Mouse (Mus musculus) right cerebral cortex, postnatal 25 days (tissue): Measurements from ENCODE around the gene Lypd6.

Experiments used
- DNase-seq: peaks from one replicate; pipeline ENCODE4 v3.0.0; 2022

The Lypd6 gene

DNA sequence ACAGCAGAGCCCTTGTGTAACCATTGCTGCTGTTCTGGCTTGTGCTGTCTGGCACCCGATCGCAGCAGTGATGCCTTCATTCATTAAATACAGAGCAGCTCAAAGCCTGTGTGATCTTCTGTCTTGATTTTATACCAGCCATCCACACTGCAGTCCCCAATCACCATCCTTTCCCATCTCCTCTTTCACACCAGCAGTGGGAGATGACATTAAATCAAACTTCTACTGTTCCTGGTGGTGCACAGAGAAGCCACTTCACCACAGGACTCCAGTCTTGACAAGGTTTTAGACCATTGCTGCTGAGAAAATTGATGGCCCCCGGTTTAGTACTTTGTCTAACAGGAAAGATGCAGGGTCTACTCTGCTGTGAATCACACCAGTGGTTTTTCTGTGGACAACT, 44.9 kb downstream of the Lypd6 start:
- DNase-seq = no peak

DNA sequence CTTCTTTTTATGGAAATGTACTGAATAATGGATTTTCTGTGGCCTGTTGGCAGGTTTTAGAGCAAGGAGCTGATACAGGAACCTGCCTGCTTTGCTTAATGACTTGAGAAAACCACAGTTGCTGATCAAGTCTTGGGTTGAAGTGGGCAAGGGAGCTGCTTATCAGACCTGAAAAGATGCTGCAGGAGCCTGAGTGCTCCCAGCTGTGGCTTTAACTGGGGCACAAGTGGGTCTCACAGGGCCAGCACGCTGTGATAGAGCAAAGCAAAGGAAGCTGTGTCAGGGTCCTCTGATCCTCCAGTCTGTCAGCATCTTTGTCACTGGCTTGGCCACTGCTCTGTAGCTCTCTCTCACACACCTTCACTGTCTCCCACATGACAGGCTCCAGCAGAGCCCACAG, 45.4 kb downstream of the Lypd6 start:
- DNase-seq = no peak

DNA sequence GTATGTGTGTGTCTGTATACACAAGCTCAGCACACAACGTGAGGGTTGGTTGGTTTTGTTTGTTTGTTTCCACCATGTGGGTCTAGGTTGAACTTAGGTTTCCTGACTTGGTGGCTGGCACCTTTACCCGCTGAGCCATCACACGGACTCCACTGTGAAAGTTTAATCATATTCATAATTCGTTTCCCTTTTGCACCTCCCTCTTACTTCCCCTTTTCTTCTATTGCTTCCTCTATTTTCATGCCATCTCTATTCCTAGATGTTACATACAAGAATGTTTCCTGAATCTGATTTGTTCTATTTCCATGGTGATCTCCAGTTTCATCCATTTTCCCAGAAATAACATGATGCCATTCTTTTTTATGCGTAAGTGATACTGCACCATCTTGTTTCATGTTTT, 46.2 kb downstream of the Lypd6 start:
- no peak for DNase-seq

DNA sequence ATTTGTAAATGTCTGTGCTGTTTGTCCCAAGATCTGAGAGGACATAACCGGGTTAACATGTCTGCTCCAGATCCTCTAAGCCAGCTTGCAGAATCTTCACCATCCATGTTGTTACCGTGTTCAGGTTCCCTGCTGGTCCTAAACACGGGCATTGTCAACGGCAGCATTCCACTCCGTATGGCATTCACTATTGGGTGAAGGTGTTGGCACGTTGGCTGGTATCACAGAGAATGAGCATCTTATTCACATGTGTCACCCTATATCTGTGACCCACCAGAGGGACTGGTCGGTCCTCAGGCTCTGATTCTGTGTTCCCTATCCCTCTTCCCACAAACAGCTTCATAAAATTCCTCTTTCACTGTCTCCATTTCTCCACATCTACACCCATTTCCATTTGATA, 52.9 kb downstream of the Lypd6 start:
- no peak for DNase-seq

DNA sequence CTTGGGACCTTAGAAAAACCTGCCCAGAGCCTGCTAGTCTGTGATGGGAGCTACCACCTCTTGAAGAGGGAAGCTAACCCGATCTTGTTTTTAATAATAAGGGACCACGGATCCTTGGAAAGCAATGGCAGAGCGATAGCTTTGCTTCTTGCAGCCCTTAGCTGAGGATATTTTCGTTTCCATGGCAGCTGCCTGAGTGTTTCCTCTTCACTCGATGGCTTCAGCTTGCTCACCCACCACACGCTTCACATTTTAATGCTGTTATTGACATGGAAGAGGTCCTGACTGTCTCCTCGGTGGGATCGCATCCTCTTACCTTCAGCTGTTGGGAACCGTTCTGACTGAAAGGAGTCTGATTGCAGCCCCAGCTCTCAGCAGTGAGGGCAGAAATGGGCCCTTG, 54.6 kb downstream of the Lypd6 start:
- DNase-seq = no peak

DNA sequence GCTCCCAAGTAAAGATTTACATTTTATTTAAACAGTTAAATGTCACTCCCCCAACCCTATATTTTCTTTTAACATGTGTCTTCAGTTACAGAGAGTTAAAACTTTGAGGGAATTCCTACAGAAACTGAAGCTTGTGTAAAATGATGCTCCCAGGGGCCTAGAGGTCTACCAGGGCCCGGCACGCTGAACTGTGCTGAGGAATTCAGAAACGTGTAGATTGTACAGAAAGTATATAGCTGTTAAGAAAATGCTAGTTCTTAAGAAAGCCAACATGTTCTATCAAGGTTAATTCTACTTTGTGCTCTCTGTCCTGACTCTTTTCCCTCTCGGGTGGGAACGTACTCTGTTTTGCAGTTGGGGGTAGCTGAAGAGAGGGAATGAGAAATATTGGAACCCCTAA, 57.1 kb downstream of the Lypd6 start:
- no peak for DNase-seq

DNA sequence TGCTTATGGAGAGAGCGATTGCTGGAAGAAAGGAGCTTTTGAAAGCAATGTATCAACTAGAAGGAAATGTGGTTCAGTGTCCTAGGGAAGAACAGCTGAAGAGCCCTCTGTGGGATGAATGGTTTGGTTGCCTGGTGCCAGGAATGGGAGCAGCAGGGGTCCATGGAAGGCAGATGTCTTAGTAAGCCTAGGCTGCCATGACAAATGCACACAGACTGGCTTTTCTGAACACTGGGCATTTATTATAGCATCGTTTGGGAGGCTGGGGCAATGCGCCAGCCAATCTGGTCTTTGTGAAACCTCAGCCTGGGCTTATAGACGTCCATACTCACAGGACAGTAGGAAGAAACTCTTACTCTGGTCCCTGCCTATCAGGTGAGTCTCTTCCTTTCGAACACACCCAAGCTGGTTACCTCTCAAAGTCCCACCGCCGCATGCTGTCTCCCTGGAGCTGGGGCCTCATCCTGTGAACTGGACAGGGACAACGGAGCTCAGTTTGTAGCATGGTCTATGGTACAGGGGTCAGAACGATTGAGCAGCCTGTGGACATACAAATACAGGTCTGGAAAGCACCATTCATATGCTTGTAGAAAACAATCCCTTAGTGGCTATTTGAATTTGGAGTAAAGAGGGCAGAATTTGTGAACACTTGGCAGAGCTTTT, 61.4 kb downstream of the Lypd6 start:
- no peak for DNase-seq

DNA sequence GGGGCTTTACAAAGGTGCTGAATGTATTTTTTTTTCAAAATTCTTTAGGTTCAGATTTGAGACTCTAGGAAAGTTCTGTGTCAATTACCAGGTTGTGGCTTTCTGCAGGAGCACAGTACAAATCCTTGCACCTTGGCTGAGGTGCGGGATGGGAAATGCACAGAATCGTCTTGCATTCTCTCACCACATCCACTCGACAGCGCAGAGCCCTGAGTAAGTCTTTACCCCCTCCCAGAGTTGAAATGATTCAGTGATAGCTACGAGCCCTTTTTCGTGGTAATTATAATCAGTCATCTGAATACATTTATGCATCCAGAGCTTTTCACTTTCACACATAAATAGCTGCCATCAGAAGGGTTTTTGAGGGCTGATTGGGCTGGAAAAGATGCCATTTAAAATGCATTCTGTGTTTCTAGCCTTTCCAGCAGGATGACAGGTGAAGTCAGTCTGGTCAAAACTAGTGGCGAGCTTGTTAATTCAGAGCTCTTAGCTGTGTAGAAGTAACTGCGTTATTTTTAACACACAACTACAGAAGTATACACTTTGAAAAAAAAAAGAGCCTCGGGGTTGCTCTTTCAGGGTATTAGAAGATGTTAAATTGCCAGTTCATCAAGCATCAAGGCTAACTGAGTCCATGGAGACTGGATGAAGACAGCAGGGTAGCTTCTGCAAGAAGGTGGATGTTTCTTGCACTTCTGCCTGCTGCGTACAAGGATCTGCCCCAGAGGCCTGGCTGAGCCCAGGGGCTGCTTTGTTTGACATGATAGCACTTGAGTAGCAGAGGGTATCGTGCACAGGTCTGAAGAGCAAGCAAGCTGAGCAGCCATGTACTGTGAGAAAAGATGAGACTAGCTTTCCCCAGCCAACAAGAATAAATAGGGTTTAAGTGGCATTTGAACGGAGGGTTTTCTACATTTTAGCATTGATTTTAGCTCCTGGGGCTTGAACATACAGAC, 62.4 kb downstream of the Lypd6 start:
- DNase-seq = no peak

DNA sequence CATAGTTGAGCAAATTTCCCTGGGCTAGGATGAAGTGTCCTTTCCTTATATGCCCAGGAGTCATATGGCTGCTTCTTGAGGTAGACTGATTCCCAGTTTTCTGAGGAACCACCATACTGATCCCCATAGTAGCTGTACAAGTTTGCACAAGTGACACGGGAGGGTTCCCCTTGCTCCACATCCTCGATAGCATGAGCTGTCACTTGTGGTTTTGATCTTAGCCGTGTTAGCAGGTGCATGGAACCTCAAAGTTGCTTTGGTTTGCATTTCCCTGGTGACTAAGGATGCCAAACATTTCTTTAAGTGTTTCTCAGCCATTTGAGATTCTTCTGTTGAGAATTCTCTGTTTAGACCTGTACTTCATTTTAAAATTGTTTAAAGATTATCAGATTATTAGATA, 64.4 kb downstream of the Lypd6 start:
- no peak for DNase-seq

DNA sequence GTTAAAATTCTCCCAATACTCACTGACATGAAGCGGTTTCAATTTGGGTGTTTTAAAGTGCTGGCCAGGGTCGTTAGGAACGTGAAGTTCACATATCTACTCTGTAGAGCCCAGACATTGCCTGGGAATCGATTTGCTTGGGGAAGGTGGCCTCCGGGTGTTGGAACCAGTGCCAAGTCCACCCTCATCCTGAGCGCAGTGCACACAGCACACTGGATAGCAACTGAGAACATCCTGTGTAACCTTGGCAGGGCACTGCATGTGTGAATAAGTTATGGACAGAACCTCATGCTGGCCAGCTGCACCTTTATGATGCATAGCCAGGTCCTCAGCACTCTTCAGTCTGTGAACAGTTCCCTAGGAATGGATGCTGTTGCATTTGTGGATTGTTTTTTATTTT, 77.4 kb downstream of the Lypd6 start:
- no peak for DNase-seq

DNA sequence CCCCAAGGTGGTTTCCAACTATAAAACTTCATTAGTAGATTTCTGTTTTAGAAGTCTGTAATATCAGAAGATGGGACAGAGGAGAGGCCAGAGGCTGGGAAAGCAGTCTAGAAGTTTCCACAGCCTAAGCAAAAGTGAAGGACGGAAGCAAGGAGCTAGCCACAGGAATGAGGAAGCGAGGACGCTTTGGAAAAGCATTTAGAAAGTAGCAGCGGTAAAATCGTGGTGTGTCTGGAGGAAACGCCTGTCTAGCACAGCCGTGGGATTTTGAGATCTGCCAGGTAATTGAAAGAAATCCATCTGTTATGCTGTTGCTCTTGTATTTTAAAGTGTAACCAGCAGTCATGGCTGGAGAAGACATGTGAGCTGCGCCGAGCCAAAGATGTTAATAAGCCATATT, 81.1 kb downstream of the Lypd6 start:
- DNase-seq = no peak

DNA sequence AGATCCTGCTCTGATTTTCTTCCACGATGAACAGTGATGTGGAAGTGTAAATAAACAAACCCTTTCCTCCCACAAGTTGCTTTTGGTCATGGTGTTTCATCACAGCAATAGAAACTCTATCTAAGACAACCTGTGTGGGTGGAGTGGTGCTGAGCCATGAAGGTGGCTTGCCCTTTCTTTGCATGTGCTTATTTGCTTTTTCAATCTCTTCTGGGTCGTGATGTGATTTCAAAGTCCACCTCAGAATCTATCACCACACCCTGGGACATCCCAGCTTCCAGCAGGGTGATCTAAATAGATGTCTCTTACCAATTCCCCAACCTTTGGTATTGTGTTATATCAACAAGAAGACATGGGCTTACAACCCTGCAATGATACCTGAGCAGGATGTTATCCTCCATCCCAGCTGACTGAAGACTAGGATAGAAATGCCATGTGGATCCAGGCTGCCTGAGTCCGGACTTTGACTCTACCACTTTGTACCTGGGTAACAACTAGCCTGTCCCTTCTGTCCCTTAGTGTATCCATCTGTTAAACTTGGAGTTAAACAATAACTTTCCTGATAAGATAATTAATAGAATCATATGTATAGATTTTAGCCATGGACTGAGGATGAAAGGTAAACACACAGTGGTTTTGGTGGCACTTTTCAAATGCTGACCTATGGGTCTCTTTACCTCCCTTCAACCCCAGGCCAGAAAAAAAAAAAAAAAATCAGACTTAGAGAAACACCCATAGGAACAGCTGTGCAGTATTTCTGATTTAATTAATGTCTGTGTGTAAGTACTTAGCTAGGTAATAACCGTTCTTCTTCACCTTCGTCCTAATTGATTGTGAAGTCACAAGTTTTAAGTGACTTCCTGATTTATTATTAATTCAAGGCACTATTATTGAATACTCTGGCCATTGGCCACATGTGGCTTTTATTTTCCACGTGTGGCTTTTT, 83.3 kb downstream of the Lypd6 start:
- DNase-seq = no peak

DNA sequence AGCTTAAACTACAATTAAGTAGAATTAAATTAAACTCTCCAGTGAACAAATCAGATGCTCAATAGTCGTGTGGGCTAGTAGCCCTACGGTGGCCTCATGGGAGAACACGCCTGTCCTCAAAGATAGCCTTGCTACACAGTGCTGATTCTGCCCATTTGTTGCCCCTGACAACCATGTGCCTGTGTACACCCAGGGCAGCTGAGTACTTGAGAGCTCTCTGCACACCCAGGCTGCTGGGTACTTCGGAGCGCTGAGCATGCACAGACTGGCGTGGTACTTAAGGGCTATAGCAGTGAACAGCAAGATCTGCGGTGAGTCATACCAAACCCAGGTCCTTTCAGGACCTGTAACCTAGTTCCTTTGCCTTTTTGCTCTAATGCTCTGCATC, 84.0 kb downstream of the Lypd6 start:
- no peak for DNase-seq

DNA sequence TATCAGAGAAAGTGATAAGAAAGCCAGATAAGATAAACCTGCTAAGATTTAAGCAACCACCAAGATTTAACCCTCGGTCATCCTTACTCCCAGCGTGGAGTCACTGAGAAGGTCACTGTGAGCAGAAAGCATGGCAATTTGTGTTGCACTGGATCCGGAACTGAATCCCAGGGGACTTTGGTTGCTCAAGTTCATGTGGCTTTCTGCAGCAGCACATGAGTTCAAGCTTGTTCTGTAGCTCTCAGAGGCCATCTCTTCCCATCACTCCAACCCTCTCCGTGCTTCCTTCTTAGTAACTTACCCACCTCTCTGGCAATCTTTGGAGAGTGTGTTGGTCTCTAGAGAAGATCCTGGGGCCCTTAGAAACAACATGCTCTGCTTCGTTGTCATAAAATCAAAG, 84.6 kb downstream of the Lypd6 start:
- DNase-seq = no peak

DNA sequence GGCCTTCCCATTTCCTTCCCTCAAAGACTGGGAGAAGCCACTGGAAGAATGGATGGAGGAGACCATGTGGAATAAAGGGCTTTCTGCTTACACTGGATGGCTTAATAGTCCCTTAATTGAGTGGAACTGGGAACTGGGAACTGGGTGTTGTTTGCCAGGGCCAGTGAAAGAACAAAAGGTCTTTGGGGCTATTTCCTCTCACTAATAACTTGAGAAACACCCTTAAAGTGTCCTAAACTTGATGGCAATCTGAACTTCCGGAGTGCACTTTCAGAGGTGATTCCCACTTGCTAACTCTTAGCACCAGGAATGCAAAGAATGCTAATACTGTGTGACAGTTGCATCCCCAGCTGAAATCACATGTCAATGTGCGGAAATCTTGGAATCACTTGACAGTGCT, 85.2 kb downstream of the Lypd6 start:
- no peak for DNase-seq

DNA sequence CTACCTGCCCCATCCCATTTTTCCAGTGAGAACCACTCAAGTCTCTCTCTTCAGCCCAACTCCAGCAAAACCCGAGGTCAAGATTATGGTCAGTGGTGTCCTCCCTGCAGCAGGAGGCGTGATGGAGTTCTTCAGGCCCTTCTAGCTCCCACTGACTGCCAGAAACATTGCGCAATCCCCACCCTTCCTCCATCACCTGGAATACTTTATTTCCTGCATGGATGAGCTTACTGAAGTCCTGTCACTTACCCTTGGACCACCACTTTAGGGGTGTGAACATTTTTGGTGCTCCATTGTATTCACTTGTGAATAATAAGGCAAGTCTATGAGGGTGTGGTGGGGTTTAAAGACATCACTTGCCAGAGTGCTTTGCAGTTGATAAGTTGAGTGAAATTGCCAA, 85.7 kb downstream of the Lypd6 start:
- DNase-seq = no peak

DNA sequence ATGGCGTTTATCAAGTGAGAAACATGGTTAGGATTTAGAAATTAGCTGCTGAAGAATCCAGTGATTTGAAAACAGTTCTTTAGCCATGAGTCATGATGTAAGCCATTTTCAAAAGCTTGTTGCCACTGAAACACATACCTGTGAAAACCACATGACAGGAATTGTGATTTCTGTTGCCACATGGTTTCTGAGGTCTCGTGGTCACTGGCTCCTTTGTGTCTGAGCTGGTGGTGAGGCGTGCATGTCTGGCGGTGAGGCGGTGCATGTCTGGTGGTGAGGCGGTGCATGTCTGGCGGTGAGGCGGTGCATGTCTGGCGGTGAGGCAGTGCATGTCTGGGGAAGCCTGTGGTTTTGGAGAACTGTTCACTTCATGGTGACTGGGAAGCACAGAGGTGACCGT, 89.8 kb downstream of the Lypd6 start:
- no peak for DNase-seq

DNA sequence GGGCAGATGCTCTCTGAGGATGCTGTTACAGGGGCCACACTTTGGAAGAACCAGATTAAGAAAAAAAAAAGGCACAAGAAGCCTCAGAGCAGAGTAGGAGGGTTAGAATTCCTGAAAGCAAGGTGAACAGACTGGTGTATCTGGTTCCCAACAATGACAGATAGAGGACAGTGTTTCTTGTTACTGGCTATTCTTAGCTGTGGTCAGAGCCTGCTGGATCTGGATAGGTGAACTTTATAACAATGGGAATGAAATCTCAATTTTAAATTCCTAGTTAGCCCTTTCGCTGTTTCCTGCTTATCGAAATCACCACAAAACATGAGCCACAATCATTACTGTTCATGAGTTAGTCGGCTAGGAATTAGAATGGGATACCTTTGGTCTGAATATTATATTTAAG, 93.8 kb downstream of the Lypd6 start:
- DNase-seq = no peak

DNA sequence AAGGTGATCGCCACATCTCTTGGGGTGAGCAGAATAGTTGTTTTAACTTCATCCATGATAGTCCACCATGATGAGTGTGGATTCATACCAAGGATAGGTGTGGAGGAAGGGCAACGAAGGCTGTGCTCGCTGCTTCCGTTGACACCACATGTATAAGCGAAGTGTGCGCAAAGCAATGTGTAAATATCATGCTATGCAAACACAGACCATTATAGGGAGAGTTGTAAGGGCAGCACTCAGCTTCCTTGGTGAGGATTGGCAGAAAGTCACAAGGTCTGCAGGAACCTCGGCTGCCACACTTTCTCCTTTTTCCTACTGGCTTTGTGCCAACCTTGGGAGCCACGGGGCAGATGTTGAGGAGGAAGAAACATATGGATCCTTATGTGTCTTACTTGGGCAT, 97.4 kb downstream of the Lypd6 start:
- no peak for DNase-seq

DNA sequence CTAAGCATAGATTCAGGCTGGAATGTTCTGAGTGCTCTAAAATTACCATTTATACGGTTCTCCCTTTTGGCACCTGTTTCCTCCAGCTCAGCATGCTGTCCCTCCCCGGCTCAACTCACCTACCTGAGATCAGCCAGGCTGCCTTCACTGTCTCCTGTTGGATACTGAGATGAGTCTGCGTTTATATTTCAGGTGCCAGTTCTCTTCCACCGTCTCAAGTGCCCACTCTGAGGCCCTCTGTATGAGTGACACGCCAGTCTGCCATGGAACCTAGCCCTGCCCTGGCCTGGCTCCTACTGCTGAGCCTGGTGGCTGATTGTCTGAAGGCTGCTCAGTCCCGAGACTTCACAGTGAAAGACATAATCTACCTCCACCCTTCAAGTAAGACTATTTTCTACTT, 99.0 kb downstream of the Lypd6 start:
- DNase-seq = no peak

DNA sequence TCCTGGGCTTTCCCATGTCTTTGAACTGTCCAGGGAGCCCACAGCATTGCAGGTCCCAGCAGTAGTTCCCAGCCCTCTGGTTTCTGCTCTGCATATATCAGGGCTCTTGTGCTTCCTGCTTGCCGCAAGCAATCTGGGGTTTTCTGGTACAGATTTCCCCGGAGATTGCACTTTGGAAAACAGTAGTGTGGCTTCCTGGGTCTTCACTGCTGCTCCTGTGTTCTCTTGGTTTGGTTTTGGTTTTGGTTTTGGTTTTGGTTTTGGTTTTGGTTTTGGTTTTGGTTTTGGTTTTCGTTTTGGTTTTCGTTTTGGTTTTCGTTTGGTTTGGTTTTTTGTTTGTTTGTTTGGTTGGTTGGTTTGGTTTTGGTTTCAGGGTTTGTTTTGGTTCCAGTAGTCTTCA, 99.9 kb downstream of the Lypd6 start:
- DNase-seq = no peak

DNA sequence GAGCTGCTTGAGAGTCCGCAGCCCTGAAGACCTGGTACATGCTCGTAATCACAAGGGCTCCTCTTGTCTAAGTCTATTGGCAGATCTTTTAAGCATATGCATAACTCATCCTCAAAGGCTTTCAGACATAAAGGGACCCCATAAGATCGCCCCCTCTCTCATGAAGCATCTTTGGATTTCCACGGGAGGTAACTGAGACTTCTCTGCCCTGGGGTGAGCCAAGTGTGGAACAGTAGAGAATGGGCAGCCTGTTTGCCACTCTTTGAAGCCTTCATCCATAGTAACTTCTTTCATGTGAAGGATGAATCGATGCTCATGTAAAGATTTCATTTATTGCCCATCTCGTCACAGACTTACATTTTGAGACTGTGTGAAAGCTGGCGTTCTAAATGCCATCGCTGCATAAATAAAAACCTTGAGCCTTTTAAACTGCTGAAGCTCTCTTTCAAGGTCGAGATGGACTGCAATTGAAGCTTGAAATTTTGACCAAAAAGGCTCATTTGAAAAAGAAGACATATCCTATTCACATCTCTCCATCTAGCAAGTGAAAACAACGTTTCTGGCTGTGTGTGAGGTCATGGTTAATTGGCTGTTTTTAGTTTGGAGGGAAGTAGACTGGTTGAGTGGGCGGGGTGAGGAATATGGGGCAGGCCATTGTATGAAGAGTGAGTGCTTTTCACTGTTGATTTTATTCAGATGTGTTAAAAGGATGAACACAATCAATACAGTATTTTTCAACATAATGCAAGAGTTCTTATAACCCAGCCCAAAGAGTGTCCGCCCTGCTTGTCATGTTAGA, 107.7 kb downstream of the Lypd6 start:
- no peak for DNase-seq

DNA sequence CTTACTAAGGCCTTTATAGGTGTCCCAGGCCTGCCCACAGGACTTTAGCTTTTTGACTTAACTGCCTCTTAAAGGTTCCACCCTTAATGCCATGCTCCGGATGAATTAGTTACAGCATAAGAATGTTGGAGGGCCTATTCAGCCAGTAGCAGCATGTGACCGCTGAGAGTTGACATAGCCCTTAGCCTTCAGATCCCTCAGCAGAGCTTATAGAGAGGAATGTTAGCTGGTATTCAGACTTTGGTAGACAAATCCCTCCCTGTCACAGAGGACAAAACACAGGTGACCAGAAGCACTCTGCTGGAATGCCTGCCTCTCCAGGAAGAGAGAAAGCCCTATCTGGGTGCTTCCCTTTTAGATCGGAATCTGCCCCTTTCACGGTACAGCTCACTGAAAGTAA, 109.5 kb downstream of the Lypd6 start:
- no peak for DNase-seq
